Mouse (Mus musculus) yolk sac, embryonic 10.5 days (tissue): ENCODE measurements around the gene Kcnk5.

ENCODE experiments used
- DNase-seq: peaks from one replicate; pipeline ENCODE4 v3.0.0-alpha.2; 2017; ENCODE audit warnings: low spot score

Kcnk5 gene

GRCm38 (mm10) chr14:20201066-20201683 lies 19.6 kb upstream of the Kcnk5 start:
- DNase-seq: no peak

- DNase-seq: no peak
These were observed 11.6 kb upstream of the Kcnk5 start for GRCm38 (mm10) chr14:20193103-20193715.

GRCm38 (mm10) chr14:20191136-20191735 lies 9.6 kb upstream of the Kcnk5 start:
- DNase-seq: no peak

GRCm38 (mm10) chr14:20189751-20190150 lies 8.1 kb upstream of the Kcnk5 start:
- DNase-seq: no peak

GRCm38 (mm10) chr14:20185426-20185825 lies 3.8 kb upstream of the Kcnk5 start:
- no peak for DNase-seq

GRCm38 (mm10) chr14:20183701-20184100 lies 2.1 kb upstream of the Kcnk5 start:
- DNase-seq: no peak

GRCm38 (mm10) chr14:20182596-20182995 lies 987 bp upstream of the Kcnk5 start:
- DNase-seq: no peak

- no peak for DNase-seq
These were observed 852 bp downstream of the Kcnk5 start for GRCm38 (mm10) chr14:20180751-20181162.

- no peak for DNase-seq
These were observed 1.3 kb downstream of the Kcnk5 start for GRCm38 (mm10) chr14:20180304-20180703.

- DNase-seq: no peak
These were observed 1.8 kb downstream of the Kcnk5 start for GRCm38 (mm10) chr14:20179731-20180280.

GRCm38 (mm10) chr14:20179080-20179479 lies 2.5 kb downstream of the Kcnk5 start:
- no peak for DNase-seq

- DNase-seq: no peak
These were observed 3.0 kb downstream of the Kcnk5 start for GRCm38 (mm10) chr14:20178593-20178992.

GRCm38 (mm10) chr14:20177494-20178123 lies 4.0 kb downstream of the Kcnk5 start:
- no peak for DNase-seq

- DNase-seq: no peak
These were observed 5.9 kb downstream of the Kcnk5 start for GRCm38 (mm10) chr14:20175705-20176104.

- no peak for DNase-seq
These were observed 6.5 kb downstream of the Kcnk5 start for GRCm38 (mm10) chr14:20175114-20175513.

- no peak for DNase-seq
These were observed 6.9 kb downstream of the Kcnk5 start for GRCm38 (mm10) chr14:20174696-20175095.

- DNase-seq: no peak
These were observed 7.6 kb downstream of the Kcnk5 start for GRCm38 (mm10) chr14:20173873-20174490.

GRCm38 (mm10) chr14:20172924-20173323 lies 8.7 kb downstream of the Kcnk5 start:
- DNase-seq: no peak

GRCm38 (mm10) chr14:20172509-20172908 lies 9.1 kb downstream of the Kcnk5 start:
- DNase-seq: no peak

GRCm38 (mm10) chr14:20171840-20172239 lies 9.8 kb downstream of the Kcnk5 start:
- DNase-seq: no peak

GRCm38 (mm10) chr14:20169251-20169650 lies 12.4 kb downstream of the Kcnk5 start:
- no peak for DNase-seq

GRCm38 (mm10) chr14:20168478-20168877 lies 13.1 kb downstream of the Kcnk5 start:
- DNase-seq: no peak
